Mouse (Mus musculus) embryonic facial prominence, embryonic 15.5 days (tissue): Measurements from ENCODE around the gene Kdm6b. TPM values are rescaled to one million over a fixed set of nuclear protein-coding genes. Genes with fewer than 3 reads are reported as not detected.

ENCODE experiments used
- ATAC-seq: fragments of 200-750 bp; cut with Nextera tagmentation; 2 replicates; pipeline ENCODE4 v1.8.0; 2017; ENCODE audit warnings: low read depth, moderate TSS enrichment; ENCODE audit not compliant: insufficient number of reproducible peaks, low FRiP score, low TSS enrichment
- H3K27ac ChIP-seq: fragments of 300-500 bp; sonication (generic); replicated peaks from 2 replicates; pipeline ENCODE4 v1.5.1; 2015; ENCODE audit warnings: mild to moderate bottlenecking, inconsistent platforms
- H3K27me3 ChIP-seq: fragments of 300-500 bp; sonication (generic); 2 replicates; pipeline ENCODE4 v1.6.1; 2015; ENCODE audit warnings: inconsistent platforms
- H3K36me3 ChIP-seq: fragments of 300-500 bp; sonication (generic); 2 replicates; pipeline ENCODE4 v1.6.1; 2015; ENCODE audit warnings: mild to moderate bottlenecking, inconsistent platforms
- H3K4me1 ChIP-seq: fragments of 300-500 bp; sonication (generic); 2 replicates; pipeline ENCODE4 v1.6.1; 2015; ENCODE audit warnings: inconsistent platforms
- H3K4me2 ChIP-seq: fragments of 300-500 bp; sonication (generic); replicated peaks from 2 replicates; pipeline ENCODE4 v1.6.1; 2015; ENCODE audit warnings: mild to moderate bottlenecking, inconsistent platforms
- H3K4me3 ChIP-seq: fragments of 300-500 bp; sonication (generic); replicated peaks from 2 replicates; pipeline ENCODE4 v1.5.1; 2015; ENCODE audit warnings: mild to moderate bottlenecking, inconsistent platforms
- H3K9ac ChIP-seq: fragments of 300-500 bp; sonication (generic); 2 replicates; pipeline ENCODE4 v1.6.1; 2015; ENCODE audit warnings: inconsistent platforms
- H3K9me3 ChIP-seq: fragments of 300-500 bp; sonication (generic); replicated peaks from 2 replicates; pipeline ENCODE4 v1.6.1; 2016; ENCODE audit warnings: inconsistent platforms
- WGBS: fragments of 180-500 bp; shearing (Covaris S2); methylation state at CpG from one replicate; pipeline ENCODE4 v1.1.7; 2015; 5-methylcytosine and 5-hydroxymethylcytosine counted together
- polyA plus RNA-seq: library from polyadenylated mRNA; unstranded; fragments of >200 nt; fragmentation: Nextera tagmentation; extraction: Ambion mirVana; gene quantifications from 2 replicates; pipeline ENCODE4 v1.2.1, GENCODE M21; 2015

Gene Kdm6b
- polyA plus RNA-seq, 1 experiment from 2014 or later: 37.2 TPM

GRCm38 (mm10) chr11:69431829-69432639 lies 18.6 kb upstream of the Kdm6b start:
- peak overlapping the region; percentile 36 for H3K4me2 ChIP-seq
- H3K9me3 ChIP-seq: no peaks in the 10 kb centered on the region
- H3K27ac ChIP-seq: no peak overlapping the region
- H3K36me3 ChIP-seq: no peaks in the 10 kb centered on the region
- peak; percentile 60 for ATAC-seq
- peaks cover 21% of the 10 kb centered on the region for H3K4me1 ChIP-seq
- 34% methylated on average over 11 of the region's 11 CpGs for WGBS
- H3K9ac ChIP-seq: no peak overlapping the region
- H3K27me3 ChIP-seq: no peaks in the 10 kb centered on the region
- H3K4me3 ChIP-seq: no peak overlapping the region

GRCm38 (mm10) chr11:69430631-69431030 lies 17.2 kb upstream of the Kdm6b start:
- Histone ChIP-seq H3K4me2 (no peak overlapping the region), H3K27me3 (no peaks in the 10 kb centered on the region), H3K27ac (no peak overlapping the region), H3K4me3 (no peak overlapping the region), H3K4me1 (peaks cover 21% of the 10 kb centered on the region), H3K36me3 (no peaks in the 10 kb centered on the region), H3K9ac (no peak overlapping the region), H3K9me3 (no peaks in the 10 kb centered on the region)
- no peak for ATAC-seq
- WGBS: 91% methylated on average over 15 of the region's 15 CpGs

- no peaks in the 10 kb centered on the region for H3K27me3 ChIP-seq
- WGBS: 22% methylated on average over 2 of the region's 2 CpGs
- H3K4me1 ChIP-seq: peaks cover 21% of the 10 kb centered on the region
- H3K36me3 ChIP-seq: no peaks in the 10 kb centered on the region
- no peaks in the 10 kb centered on the region for H3K9me3 ChIP-seq
- H3K4me3 ChIP-seq: no peak overlapping the region
- peak overlapping the region; percentile 55; the same call in 1 of the 2 replicates for H3K27ac ChIP-seq
- H3K9ac ChIP-seq: no peak overlapping the region
- ATAC-seq: no peak
- H3K4me2 ChIP-seq: no peak overlapping the region
Measured at GRCm38 (mm10) chr11:69429313-69429712, 15.8 kb upstream of the Kdm6b start.

GRCm38 (mm10) chr11:69428751-69429150 lies 15.3 kb upstream of the Kdm6b start:
- no peak for ATAC-seq
- H3K9me3 ChIP-seq: no peaks in the 10 kb centered on the region

GRCm38 (mm10) chr11:69426246-69426645 lies 12.8 kb upstream of the Kdm6b start:
- Histone ChIP-seq H3K4me1 (peaks cover 17% of the 10 kb centered on the region), H3K9ac (no peak overlapping the region), H3K27me3 (peaks cover 19% of the 10 kb centered on the region), H3K4me3 (no peak overlapping the region), H3K36me3 (no peaks in the 10 kb centered on the region), H3K9me3 (no peaks in the 10 kb centered on the region), H3K27ac (no peak overlapping the region), H3K4me2 (no peak overlapping the region)
- WGBS: 79% methylated on average over 2 of the region's 2 CpGs
- no peak for ATAC-seq

More at GRCm38 (mm10) chr11:69428751-69429150, 15.3 kb upstream of the Kdm6b start:
- Histone ChIP-seq H3K36me3 (no peaks in the 10 kb centered on the region), H3K4me3 (no peak overlapping the region), H3K9ac (no peak overlapping the region), H3K4me2 (no peak overlapping the region), H3K27me3 (no peaks in the 10 kb centered on the region), H3K27ac (peak overlapping the region; percentile 55; the same call in 1 of the 2 replicates), H3K4me1 (peaks cover 21% of the 10 kb centered on the region)
- WGBS: 27% methylated on average over 4 of the region's 4 CpGs

- Histone ChIP-seq H3K4me3 (no peak overlapping the region), H3K9ac (no peak overlapping the region), H3K9me3 (no peaks in the 10 kb centered on the region), H3K4me1 (peaks cover 33% of the 10 kb centered on the region), H3K4me2 (no peak overlapping the region), H3K27me3 (peaks cover 24% of the 10 kb centered on the region), H3K36me3 (no peaks in the 10 kb centered on the region), H3K27ac (no peak overlapping the region)
- no peak for ATAC-seq
- WGBS: 63% methylated on average over 6 of the region's 6 CpGs
Measured at GRCm38 (mm10) chr11:69423885-69424284, 10.4 kb upstream of the Kdm6b start.

GRCm38 (mm10) chr11:69422842-69423241 lies 9.4 kb upstream of the Kdm6b start:
- 86% methylated on average over 10 of the region's 10 CpGs for WGBS
- ATAC-seq: no peak
- Histone ChIP-seq H3K9ac (no peak overlapping the region), H3K4me3 (no peak overlapping the region), H3K27me3 (peaks cover 24% of the 10 kb centered on the region), H3K9me3 (no peaks in the 10 kb centered on the region), H3K4me1 (peaks cover 35% of the 10 kb centered on the region), H3K27ac (no peak overlapping the region), H3K4me2 (no peak overlapping the region), H3K36me3 (no peaks in the 10 kb centered on the region)

- no peak for ATAC-seq
- no peaks in the 10 kb centered on the region for H3K9me3 ChIP-seq
- no peak overlapping the region for H3K9ac ChIP-seq
Measured at GRCm38 (mm10) chr11:69421131-69421977, 7.9 kb upstream of the Kdm6b start.

GRCm38 (mm10) chr11:69420554-69421000 lies 7.1 kb upstream of the Kdm6b start:
- Histone ChIP-seq H3K27me3 (peaks cover 24% of the 10 kb centered on the region), H3K9ac (no peak overlapping the region), H3K4me1 (peaks cover 50% of the 10 kb centered on the region), H3K4me2 (peak overlapping the region; percentile 86), H3K27ac (no peak overlapping the region), H3K36me3 (no peaks in the 10 kb centered on the region), H3K9me3 (no peaks in the 10 kb centered on the region), H3K4me3 (peak overlapping the region; percentile 68)
- whole genome bisulfite sequencing: 10% methylated on average over 10 of the region's 10 CpGs
- ATAC-seq: no peak

More at GRCm38 (mm10) chr11:69421131-69421977, 7.9 kb upstream of the Kdm6b start:
- peak overlapping the region; percentile 86 for H3K4me2 ChIP-seq
- H3K36me3 ChIP-seq: no peaks in the 10 kb centered on the region
- 0 out of 2 replicates have a peak overlapping the region, but pooled peaks have one; percentile 68 for H3K4me3 ChIP-seq
- peaks cover 50% of the 10 kb centered on the region for H3K4me1 ChIP-seq
- peaks cover 24% of the 10 kb centered on the region for H3K27me3 ChIP-seq
- WGBS: 15% methylated on average over 25 of the region's 25 CpGs
- H3K27ac ChIP-seq: no peak overlapping the region

- H3K36me3 ChIP-seq: no peaks in the 10 kb centered on the region
- peak overlapping the region; percentile 39 for H3K9ac ChIP-seq
- WGBS: under 1% methylated on average over 31 of the region's 31 CpGs
- H3K4me3 ChIP-seq: peak overlapping the region; percentile 68
- H3K4me2 ChIP-seq: peak overlapping the region; percentile 86
- peak overlapping the region; percentile 97 for H3K27ac ChIP-seq
- H3K27me3 ChIP-seq: peaks cover 24% of the 10 kb centered on the region
- H3K9me3 ChIP-seq: no peaks in the 10 kb centered on the region
- H3K4me1 ChIP-seq: peaks cover 56% of the 10 kb centered on the region
- ATAC-seq: no peak
Measured at GRCm38 (mm10) chr11:69419813-69420553, 6.5 kb upstream of the Kdm6b start.
